Mouse (Mus musculus) ES-Bruce4 (cell line): ENCODE results near the gene D5Ertd579e. TPM values are rescaled to one million over a fixed set of nuclear protein-coding genes. Genes with fewer than 3 reads are reported as not detected.

ENCODE experiments used
- H3K27ac ChIP-seq: 2 replicates; pipeline ENCODE4 v1.5.1; 2012; ENCODE audit warnings: low read length, inconsistent platforms; ENCODE audit not compliant: insufficient read depth
- H3K27me3 ChIP-seq: 2 replicates; pipeline ENCODE4 v1.6.1; 2012; ENCODE audit warnings: mild to moderate bottlenecking, low read length, inconsistent platforms; ENCODE audit not compliant: control insufficient read depth, poor library complexity, insufficient read depth, severe bottlenecking
- H3K36me3 ChIP-seq: 2 replicates; pipeline ENCODE4 v1.6.1; 2012; ENCODE audit warnings: inconsistent platforms, mild to moderate bottlenecking, low read length, moderate library complexity; ENCODE audit not compliant: control insufficient read depth, poor library complexity, insufficient read depth, severe bottlenecking
- H3K4me1 ChIP-seq: one replicate; pipeline ENCODE4 v1.8.1; 2011; ENCODE audit warnings: low read length; ENCODE audit not compliant: control insufficient read depth, insufficient read depth
- H3K4me3 ChIP-seq: 2 replicates; pipeline ENCODE4 v1.5.1; 2011; ENCODE audit warnings: low read depth, mild to moderate bottlenecking, low read length
- H3K9ac ChIP-seq: 2 replicates; pipeline ENCODE4 v1.6.1; 2012; ENCODE audit warnings: low read depth, mild to moderate bottlenecking, inconsistent platforms; ENCODE audit not compliant: poor library complexity, severe bottlenecking
- H3K9me3 ChIP-seq: replicated peaks from 2 replicates; pipeline ENCODE4 v1.6.1; 2012; ENCODE audit warnings: mild to moderate bottlenecking, low read length, inconsistent platforms; ENCODE audit not compliant: control insufficient read depth, poor library complexity, insufficient read depth, severe bottlenecking
- CTCF ChIP-seq: IDR thresholded peaks from one replicate; pipeline ENCODE4 v1.8.1; 2011; ENCODE audit warnings: low read depth, low read length
- EP300 ChIP-seq: IDR thresholded peaks from 2 replicates; pipeline ENCODE4 v1.6.1; 2011; ENCODE audit warnings: low read depth, low read length; ENCODE audit not compliant: insufficient read depth
- POLR2A ChIP-seq: IDR thresholded peaks from one replicate; pipeline ENCODE4 v1.8.1; 2011; ENCODE audit warnings: low read length; ENCODE audit not compliant: insufficient read depth
- polyA plus RNA-seq: library from polyadenylated mRNA; stranded (reverse); fragments of >200 nt; gene quantifications from 2 replicates; pipeline ENCODE4 v1.2.4, GENCODE M21; 2011; ENCODE audit warnings: low read depth; ENCODE audit not compliant: missing spikeins, insufficient read depth, insufficient read length

Gene D5Ertd579e
- polyA plus RNA-seq, 1 experiment, result 44.1 TPM

- Histone ChIP-seq H3K9me3 (no peaks in the 10 kb centered on the region), H3K27me3 (no peaks in the 10 kb centered on the region), H3K4me1 (no peaks in the 10 kb centered on the region), H3K4me3 (no peak overlapping the region), H3K27ac (no peak overlapping the region), H3K9ac (no peak overlapping the region), H3K36me3 (no peaks in the 10 kb centered on the region)
- TF ChIP-seq EP300 (no peak), POLR2A (no peak), CTCF (no peak)
Observed at GRCm38 (mm10) chr5:36601492-36601891, 94.3 kb downstream of the D5Ertd579e start.

GRCm38 (mm10) chr5:36598883-36599282 lies 96.9 kb downstream of the D5Ertd579e start:
- no peaks in the 10 kb centered on the region for H3K27me3 ChIP-seq
- no peak for TF ChIP-seq CTCF
- no peak for TF ChIP-seq EP300
- no peak for TF ChIP-seq POLR2A
- H3K36me3 ChIP-seq, result no peaks in the 10 kb centered on the region
- no peaks in the 10 kb centered on the region for H3K4me1 ChIP-seq
- no peaks in the 10 kb centered on the region for H3K9me3 ChIP-seq
- no peak overlapping the region for H3K27ac ChIP-seq
- no peak overlapping the region for H3K4me3 ChIP-seq
- H3K9ac ChIP-seq, result no peak overlapping the region

GRCm38 (mm10) chr5:36597653-36598052 lies 98.2 kb downstream of the D5Ertd579e start:
- Histone ChIP-seq H3K4me1 (no peaks in the 10 kb centered on the region), H3K27me3 (no peaks in the 10 kb centered on the region), H3K27ac (no peak overlapping the region), H3K9me3 (no peaks in the 10 kb centered on the region), H3K4me3 (no peak overlapping the region), H3K36me3 (no peaks in the 10 kb centered on the region), H3K9ac (no peak overlapping the region)
- peak; percentile 33 for TF ChIP-seq CTCF
- no peak for TF ChIP-seq EP300

DNA sequence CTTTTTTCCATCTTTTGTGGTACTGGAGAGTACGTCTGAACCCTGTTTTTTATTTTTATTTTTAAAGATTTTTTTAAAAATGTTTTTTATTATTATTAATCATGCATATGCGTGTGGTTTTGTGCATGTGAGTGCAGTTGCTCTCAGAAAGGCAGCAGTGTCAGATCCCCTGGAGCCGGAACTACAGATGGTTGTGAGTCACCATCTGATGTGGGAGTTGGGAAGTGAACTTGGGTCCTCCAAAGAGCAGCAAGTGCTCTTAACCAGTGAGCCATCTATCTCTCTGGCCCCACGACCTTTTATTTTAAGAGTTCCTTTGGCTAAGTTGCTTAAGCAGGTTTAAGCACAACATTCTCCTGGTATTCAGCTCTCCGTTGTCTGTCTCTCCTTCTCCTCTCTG lies 99.6 kb downstream of the D5Ertd579e start:
- Histone ChIP-seq H3K36me3 (no peaks in the 10 kb centered on the region), H3K9me3 (no peaks in the 10 kb centered on the region), H3K27me3 (no peaks in the 10 kb centered on the region), H3K4me3 (no peak overlapping the region), H3K4me1 (no peaks in the 10 kb centered on the region), H3K27ac (no peak overlapping the region), H3K9ac (no peak overlapping the region)
- no peak for TF ChIP-seq CTCF
- no peak for TF ChIP-seq POLR2A
- TF ChIP-seq EP300, result no peak

- no peak overlapping the region for H3K4me3 ChIP-seq
- TF ChIP-seq EP300 (no peak), POLR2A (no peak), CTCF (no peak)
Observed at GRCm38 (mm10) chr5:36595115-36595514, 100.7 kb downstream of the D5Ertd579e start.

DNA sequence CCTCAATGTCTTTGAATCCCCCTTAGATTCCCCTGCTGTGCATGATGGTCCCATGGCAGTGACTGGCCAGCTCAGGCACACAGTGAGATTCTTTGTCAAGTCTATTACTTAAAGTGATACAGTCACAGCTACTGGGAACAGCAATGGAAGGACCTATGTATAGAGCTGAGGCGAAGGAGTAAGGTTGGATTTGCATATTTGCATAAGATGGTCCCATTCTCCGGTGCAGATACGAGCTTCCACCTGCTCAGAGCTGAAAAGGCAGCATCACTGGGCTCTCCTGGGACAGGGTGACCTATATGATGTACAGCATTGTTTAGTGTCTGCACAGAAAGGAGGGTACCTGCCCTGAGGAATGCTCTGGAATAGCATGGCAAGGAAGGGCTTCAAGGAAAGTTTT lies 101.5 kb downstream of the D5Ertd579e start:
- Histone ChIP-seq H3K27ac (no peak overlapping the region), H3K9me3 (no peaks in the 10 kb centered on the region), H3K36me3 (no peaks in the 10 kb centered on the region), H3K4me1 (no peaks in the 10 kb centered on the region), H3K9ac (no peak overlapping the region), H3K4me3 (no peak overlapping the region), H3K27me3 (no peaks in the 10 kb centered on the region)
- TF ChIP-seq POLR2A, result no peak

More at GRCm38 (mm10) chr5:36595115-36595514, 100.7 kb downstream of the D5Ertd579e start:
- no peaks in the 10 kb centered on the region for H3K27me3 ChIP-seq
- H3K9ac ChIP-seq, result no peak overlapping the region
- H3K4me1 ChIP-seq, result no peaks in the 10 kb centered on the region
- H3K36me3 ChIP-seq, result no peaks in the 10 kb centered on the region
- no peaks in the 10 kb centered on the region for H3K9me3 ChIP-seq
- no peak overlapping the region for H3K27ac ChIP-seq

GRCm38 (mm10) chr5:36593176-36593575 lies 102.6 kb downstream of the D5Ertd579e start, which contains the start of gene Tbc1d14:
Gene Tbc1d14, minus strand, starts transcription at chr5:36593276.
- TF ChIP-seq EP300, result no peak
- TF ChIP-seq POLR2A, result no peak
- no peak for TF ChIP-seq CTCF
- Histone ChIP-seq H3K36me3 (no peaks in the 10 kb centered on the region), H3K27me3 (no peaks in the 10 kb centered on the region), H3K9ac (no peak within 1 kb of the TSS), H3K4me1 (no peaks in the 10 kb centered on the region), H3K27ac (no peak within 1 kb of the TSS), H3K9me3 (no peaks in the 10 kb centered on the region), H3K4me3 (peak within 1 kb of the TSS; percentile 41)
